Mouse (Mus musculus): ENCODE results near the gene B3gat3. TPM values are rescaled to one million over a fixed set of nuclear protein-coding genes. Genes with fewer than 3 reads are reported as not detected.

The B3gat3 gene
- polyA plus RNA-seq, 1 experiment from 2014 or later = 57.0 TPM

Other genes with a start within 250 kb of the B3gat3 start
- gene Slc3a2, start 197.0 kb upstream of the B3gat3 start, polyA plus RNA-seq (2017; shearing (Covaris generic)) = 497 TPM
- gene Wdr74, start 184.5 kb upstream of the B3gat3 start, polyA plus RNA-seq (2017; shearing (Covaris generic)) = 105 TPM
- 1.5 TPM for gene 1700092M07Rik, start 179.7 kb upstream of the B3gat3 start, polyA plus RNA-seq (2017; shearing (Covaris generic))
- 223 TPM for gene Stx5a, start 179.0 kb upstream of the B3gat3 start, polyA plus RNA-seq (2017; shearing (Covaris generic))
- 365 TPM for gene Nxf1, start 163.3 kb upstream of the B3gat3 start, polyA plus RNA-seq (2017; shearing (Covaris generic))
- 38.6 TPM for gene Tmem223, start 149.4 kb upstream of the B3gat3 start, polyA plus RNA-seq (2017; shearing (Covaris generic))
- 172 TPM for gene Tmem179b, start 145.9 kb upstream of the B3gat3 start, polyA plus RNA-seq (2017; shearing (Covaris generic))
- gene Taf6l, start 134.0 kb upstream of the B3gat3 start, polyA plus RNA-seq (2017; shearing (Covaris generic)) = 8.1 TPM
- 68.3 TPM for gene Polr2g, start 121.8 kb upstream of the B3gat3 start, polyA plus RNA-seq (2017; shearing (Covaris generic))
- gene Zbtb3, start 117.8 kb upstream of the B3gat3 start, polyA plus RNA-seq (2017; shearing (Covaris generic)) = 0.18 TPM
- gene Ttc9c, start 101.0 kb upstream of the B3gat3 start, polyA plus RNA-seq (2017; shearing (Covaris generic)) = 31.0 TPM
- gene Hnrnpul2, start 100.4 kb upstream of the B3gat3 start, polyA plus RNA-seq (2017; shearing (Covaris generic)) = 7.6 TPM
- not detected for gene AC129217.1, start 90.6 kb upstream of the B3gat3 start, polyA plus RNA-seq (2017; shearing (Covaris generic))
- gene Bscl2, start 82.9 kb upstream of the B3gat3 start, polyA plus RNA-seq (2017; shearing (Covaris generic)) = 85.2 TPM
- gene Gng3, start 81.2 kb upstream of the B3gat3 start, polyA plus RNA-seq (2017; shearing (Covaris generic)) = 0.49 TPM
- not detected for gene Lrrn4cl, start 69.6 kb upstream of the B3gat3 start, polyA plus RNA-seq (2017; shearing (Covaris generic))
- gene Ubxn1, start 48.9 kb upstream of the B3gat3 start, polyA plus RNA-seq (2017; shearing (Covaris generic)) = 133 TPM
- gene Uqcc3, start 39.5 kb upstream of the B3gat3 start, polyA plus RNA-seq (2017; shearing (Covaris generic)) = 30.0 TPM
- 40.0 TPM for gene Lbhd1, start 36.6 kb upstream of the B3gat3 start, polyA plus RNA-seq (2017; shearing (Covaris generic))
- gene Gm49403, start 36.4 kb upstream of the B3gat3 start, polyA plus RNA-seq (2017; shearing (Covaris generic)) = not detected
- gene 1810009A15Rik, start 31.5 kb upstream of the B3gat3 start, polyA plus RNA-seq (2017; shearing (Covaris generic)) = 32.1 TPM
- gene Gm49416, start 31.4 kb upstream of the B3gat3 start, polyA plus RNA-seq (2017; shearing (Covaris generic)) = not detected
- 34.6 TPM for gene Ints5, start 27.4 kb upstream of the B3gat3 start, polyA plus RNA-seq (2017; shearing (Covaris generic))
- 91.0 TPM for gene Ganab, start 22.3 kb upstream of the B3gat3 start, polyA plus RNA-seq (2017; shearing (Covaris generic))
- 4.5 TPM for gene Rom1, start 9.0 kb downstream of the B3gat3 start, polyA plus RNA-seq (2017; shearing (Covaris generic))
- 74.5 TPM for gene Eml3, start 9.2 kb downstream of the B3gat3 start, polyA plus RNA-seq (2017; shearing (Covaris generic))
- gene Mta2, start 21.5 kb downstream of the B3gat3 start, polyA plus RNA-seq (2017; shearing (Covaris generic)) = 211 TPM
- 55.0 TPM for gene Tut1, start 33.5 kb downstream of the B3gat3 start, polyA plus RNA-seq (2017; shearing (Covaris generic))
- 259 TPM for gene Eef1g, start 46.7 kb downstream of the B3gat3 start, polyA plus RNA-seq (2017; shearing (Covaris generic))
- gene Ahnak, start 68.9 kb downstream of the B3gat3 start, polyA plus RNA-seq (2017; shearing (Covaris generic)) = 193 TPM
- not detected for gene Scgb1a1, start 167.6 kb downstream of the B3gat3 start, polyA plus RNA-seq (2017; shearing (Covaris generic))
- gene Asrgl1, start 215.3 kb downstream of the B3gat3 start, polyA plus RNA-seq (2017; shearing (Covaris generic)) = 29.7 TPM

Data from effector memory CD4-positive, alpha-beta T cell, adult 7 months (primary cell).